Mouse (Mus musculus): ENCODE results near the gene Numb.

DNA sequence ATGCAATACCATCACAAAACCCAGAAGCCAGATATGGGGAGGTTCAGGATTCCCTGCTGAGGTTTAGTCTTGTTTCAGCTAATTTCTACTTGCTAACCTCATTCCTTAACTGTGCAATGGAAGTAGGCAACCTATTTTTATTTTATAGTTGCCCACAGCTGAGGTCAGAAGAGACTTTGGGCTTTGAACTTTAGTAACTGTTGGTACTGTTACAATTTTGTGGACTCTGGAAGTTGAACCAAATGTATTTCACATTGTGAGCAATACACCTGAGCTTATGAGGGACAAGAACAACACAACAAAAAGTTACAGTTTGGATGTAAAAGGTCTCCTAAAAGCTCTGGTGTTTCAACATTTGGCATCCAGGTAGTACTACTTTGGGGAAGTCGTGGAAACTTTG lies 6.9 kb downstream of the Numb start:
- TF ChIP-seq CTCF (IDR thresholded peaks at IDR 0.05; ENCODE audit: control insufficient read depth, insufficient read depth, insufficient read length) (no peak), FOSL1 (IDR thresholded peaks at IDR 0.05; ENCODE audit: insufficient read depth, low read length, poor library complexity, severe bottlenecking) (no peak), CEBPB (IDR thresholded peaks at IDR 0.05; ENCODE audit: low read depth) (no peak), USF1 (IDR thresholded peaks at IDR 0.05; ENCODE audit: low read depth) (no peak), MYOG (IDR thresholded peaks at IDR 0.05; ENCODE audit: control insufficient read depth, extremely low read depth, insufficient read length) (no peak), MAX (IDR thresholded peaks at IDR 0.05) (no peak), MYOD1 (IDR thresholded peaks at IDR 0.05; ENCODE audit: control insufficient read depth, insufficient read length, low read depth) (no peak)
